Mouse (Mus musculus) heart, postnatal 10 days (tissue): ENCODE data around the gene Ndufs2. TPM values are rescaled to one million over a fixed set of nuclear protein-coding genes. Genes with fewer than 3 reads are reported as not detected.
A peak's percentile ranks its signal among the peaks of the same experiment; 100 is the strongest.

Experiments used
- DNase-seq, 2 experiments: peaks; one replicate each; pipeline ENCODE4 v3.0.0; 2021
- intact Hi-C: fragments of 180-260 bp; cut with DNase I; formaldehyde crosslinking; loops from one replicate; pipeline ENCODE4 v1.15.1; 2025
- total RNA-seq, 2 experiments: library from RNA; stranded (reverse); gene quantifications; 2 replicates each; pipeline ENCODE4 v1.2.3; 2021

The Ndufs2 gene
- total RNA-seq, 2 experiments from 2014 or later, result 1,054 to 1,076 TPM

DNA sequence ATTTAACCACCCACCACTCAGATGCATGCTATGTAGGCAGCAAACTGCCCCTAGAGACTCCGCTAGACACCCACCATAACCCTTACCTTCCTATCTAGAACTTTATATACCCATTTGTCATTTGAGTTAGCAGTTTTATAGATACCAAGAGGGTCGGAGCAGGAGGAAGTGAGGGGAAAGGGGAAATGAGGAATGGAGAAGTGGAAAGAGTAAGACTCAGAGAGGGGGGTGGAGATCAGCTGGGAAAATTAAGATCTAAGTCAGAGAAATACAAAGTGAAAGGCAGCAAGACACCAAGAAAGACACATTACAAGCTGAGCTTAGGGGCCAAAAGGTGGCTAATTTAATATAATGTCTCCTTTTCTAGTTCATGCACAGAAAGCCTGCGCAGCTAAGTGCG lies 16.6 kb downstream of the Ndufs2 start:
- no peak for DNase-seq
- intact Hi-C loops, result no loop called here

DNA sequence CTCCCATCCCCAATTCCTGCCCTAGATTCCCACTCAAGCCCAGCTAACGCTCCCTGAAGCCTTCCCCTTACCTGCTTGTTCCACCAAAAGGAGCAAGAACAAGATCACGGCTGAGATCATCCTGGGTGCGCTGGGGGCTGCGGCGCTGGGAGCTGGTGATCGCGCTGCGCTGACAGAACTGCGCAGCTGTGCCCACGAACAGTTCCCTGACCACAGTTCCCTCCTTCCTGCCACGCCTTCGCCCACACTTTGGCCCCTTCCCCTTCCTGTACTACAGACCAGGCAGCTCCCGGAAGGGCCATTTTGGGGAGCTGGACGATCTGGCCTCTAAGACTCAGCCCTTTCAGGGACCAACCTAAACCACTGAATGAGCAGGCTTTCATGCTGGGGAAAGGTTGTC lies 17.1 kb downstream of the Ndufs2 start, which contains the start of gene Fcer1g:
Fcer1g (minus strand) TSS at position 240 of the 400 bp plus-strand sequence.
- no peak for DNase-seq
- intact Hi-C loops, result no loop called here

DNA sequence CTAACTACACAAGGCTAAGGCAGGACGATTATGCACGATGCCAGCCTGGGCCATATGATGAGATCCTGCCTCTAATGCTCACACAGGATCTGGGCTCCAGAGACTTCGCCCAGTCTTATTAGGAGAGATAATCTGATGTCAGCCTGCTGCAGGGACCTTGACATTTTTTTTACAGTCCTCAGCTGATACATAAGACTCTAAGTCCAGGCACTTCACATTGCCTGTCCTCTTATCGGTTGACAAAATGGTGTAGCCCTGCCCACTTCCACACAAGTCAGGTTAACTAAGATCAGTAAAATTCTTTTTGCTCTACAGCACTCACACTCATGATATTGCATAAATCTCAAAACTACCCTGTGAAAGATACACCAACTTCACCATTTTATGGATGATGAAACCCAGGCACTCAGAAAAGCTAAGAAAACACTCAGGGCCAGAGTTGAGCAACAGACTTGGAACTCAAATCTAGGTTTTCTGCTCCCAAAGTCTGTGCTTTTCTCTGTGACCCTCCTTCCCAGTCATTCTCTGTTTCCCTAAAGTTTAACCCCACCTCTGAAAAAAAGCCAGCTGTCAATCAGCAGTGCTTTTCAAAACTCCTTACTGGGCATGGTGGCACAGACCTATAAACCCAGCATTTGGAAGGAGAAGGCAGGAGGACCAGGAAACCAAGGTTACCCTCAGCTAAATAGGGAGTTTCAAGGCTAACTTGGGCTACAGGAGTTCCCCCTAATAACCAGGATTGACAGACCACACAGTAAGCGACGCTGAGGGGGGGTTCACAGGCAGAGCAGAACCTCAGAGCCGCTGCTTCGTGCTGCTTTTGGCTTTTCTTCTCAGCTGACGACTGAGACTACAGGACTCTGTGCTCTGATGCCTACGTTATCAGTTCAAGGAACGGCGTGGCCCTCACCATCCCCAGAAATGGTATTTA lies 18.1 kb downstream of the Ndufs2 start:
- no peak for DNase-seq
- intact Hi-C loops, result no loop called here

DNA sequence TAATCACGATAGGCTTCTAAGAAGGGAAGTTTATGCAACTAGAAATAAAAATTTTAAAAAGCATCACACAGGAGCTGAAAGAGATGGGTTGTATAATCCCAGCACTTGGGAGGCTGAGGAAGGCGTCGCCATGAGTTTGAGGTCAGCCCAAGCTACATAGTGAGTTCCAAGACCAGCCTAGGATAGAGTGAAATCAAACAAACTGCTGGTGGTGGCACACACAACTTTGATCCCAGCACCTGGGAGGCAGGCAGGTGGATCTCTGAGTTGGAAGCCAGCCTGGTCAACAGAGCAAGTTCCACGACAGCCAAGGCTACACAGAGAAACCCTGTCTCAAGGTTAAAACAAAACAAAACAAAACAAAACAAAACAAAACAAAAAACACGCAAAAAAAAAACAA lies 18.8 kb downstream of the Ndufs2 start:
- no peak for DNase-seq
- intact Hi-C loops, result no loop called here

DNA sequence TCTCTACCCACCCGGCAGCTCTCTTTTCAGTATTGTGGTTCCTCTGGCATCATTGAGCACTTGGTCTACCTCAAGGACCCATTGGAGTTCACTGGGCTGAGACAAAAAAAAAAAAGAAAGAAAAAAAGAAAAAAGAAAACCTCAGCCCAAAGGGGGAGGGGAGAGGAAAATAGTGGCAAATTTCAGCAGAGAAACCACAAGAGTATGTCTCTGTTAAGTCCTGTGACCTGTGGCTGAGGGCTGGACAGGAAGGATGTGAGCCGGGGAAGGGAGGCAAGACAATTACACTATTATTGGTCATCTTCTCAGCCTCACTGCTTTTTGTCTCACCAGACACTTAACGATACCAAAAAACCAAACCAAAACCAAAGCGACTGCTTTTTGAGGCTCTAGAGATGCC lies 19.3 kb downstream of the Ndufs2 start:
- DNase-seq, result no peak
- intact Hi-C loops, result no loop called here

DNA sequence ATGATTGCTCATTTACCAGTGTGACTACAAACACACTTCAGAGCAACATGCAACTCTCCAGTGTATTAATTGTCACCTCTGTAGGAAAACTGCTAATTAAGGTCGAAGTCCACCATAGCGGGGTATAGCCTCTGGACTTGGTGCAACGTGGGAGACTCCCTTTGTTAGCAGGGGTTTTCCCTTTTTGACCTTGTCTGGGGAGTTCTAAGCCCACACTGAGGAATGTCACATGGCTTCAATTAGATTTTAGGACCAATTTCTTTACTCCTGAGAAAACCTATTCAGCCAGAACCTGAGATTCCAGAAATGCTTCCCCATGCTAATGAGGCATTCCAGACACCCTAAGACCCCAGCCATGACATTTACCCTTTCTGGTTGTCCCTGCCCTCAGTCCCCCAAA lies 21.0 kb downstream of the Ndufs2 start:
- intact Hi-C loops, result no loop called here
- no peak for DNase-seq

DNA sequence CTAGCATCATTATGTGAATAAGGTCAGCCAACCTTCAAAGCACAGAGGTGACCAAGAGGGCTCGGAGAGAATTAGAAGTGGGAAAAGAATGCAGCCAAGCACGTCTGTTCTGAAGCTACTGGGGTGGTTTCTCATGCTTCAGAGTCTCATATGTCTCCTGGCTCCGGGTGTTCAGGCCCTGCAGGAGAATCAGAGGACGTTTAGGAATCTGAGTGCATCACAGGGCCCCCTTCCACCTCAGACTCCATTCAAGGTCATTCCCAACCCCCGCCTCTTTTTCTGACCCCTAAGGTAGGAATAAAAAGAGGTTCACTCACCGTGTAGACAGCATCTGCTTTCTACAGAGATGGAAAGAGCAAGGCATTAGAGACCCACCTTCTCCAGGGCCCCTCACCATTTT lies 21.4 kb downstream of the Ndufs2 start:
- no peak for DNase-seq
- intact Hi-C loops, result no loop called here

DNA sequence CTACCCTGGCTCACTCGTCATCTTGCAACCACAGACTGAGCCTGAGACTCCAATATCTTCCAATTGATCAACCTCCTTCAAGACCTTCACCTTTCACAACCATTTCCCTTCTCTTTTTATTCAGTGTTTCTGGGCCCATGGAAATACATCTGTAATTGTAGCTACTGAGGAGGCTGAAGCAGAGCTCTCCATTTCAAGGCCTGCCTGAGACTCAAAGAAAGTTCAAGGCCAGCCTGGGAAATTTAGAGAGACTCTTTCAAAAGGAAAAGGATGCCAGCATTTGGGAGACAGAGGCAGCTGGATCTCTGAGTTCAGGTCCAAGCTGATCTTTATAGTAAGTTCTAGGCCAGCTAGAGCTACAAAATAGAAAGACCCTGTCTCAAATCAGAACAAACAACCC lies 23.3 kb downstream of the Ndufs2 start:
- no peak for DNase-seq
- intact Hi-C loops, result no loop called here

DNA sequence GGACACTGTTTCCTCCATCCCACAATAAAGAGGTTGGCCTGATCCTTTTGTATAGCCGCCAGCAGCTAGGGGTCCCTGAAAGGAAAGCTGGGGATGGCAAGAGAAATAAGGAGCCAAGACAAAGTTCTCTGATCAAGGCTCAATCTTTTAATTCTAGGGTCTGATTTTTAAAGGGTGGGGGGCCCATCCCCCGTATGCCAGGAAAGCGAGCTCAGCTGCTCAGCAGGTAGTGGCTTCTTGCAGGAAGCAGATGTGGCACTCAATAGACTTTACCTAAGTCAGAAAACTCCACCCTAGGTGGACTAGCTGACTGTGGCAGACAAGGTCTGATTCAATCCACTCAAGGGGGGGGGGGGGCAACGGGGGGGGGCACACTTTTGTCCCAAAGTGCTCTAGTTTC lies 24.4 kb downstream of the Ndufs2 start:
- no peak for DNase-seq
- intact Hi-C loops, result loop anchor here (1.0 kb wide), 1 partner anchor 13 kb away; no protein-coding TSS in a partner anchor

DNA sequence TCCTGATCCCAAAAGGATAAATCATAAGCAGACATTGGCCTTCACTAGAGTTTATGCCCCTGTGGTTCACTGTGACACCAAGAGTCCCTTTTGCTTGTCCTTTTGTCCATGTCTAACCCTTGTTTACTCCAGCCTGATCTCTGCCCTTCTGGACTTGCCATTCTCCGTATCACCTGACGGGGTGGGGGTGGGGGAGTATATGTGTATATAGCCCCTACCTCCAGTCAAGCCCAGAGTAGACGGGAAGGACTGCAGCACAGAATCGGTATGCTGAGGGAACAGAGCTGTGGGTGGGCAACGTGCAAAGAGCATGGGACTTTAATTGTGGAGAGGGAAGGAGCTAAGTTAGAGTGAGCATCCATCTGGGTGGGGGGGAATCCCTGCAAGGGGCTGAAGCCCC lies 26.3 kb downstream of the Ndufs2 start, which contains the start of gene Apoa2:
Apoa2 (plus strand) TSS at position 198 of the 400 bp plus-strand sequence.
- intact Hi-C loops, result loop anchor here (2.0 kb wide), 1 partner anchor 56 kb away; the partner anchor contains the start of gene Ppox
- no peak for DNase-seq

DNA sequence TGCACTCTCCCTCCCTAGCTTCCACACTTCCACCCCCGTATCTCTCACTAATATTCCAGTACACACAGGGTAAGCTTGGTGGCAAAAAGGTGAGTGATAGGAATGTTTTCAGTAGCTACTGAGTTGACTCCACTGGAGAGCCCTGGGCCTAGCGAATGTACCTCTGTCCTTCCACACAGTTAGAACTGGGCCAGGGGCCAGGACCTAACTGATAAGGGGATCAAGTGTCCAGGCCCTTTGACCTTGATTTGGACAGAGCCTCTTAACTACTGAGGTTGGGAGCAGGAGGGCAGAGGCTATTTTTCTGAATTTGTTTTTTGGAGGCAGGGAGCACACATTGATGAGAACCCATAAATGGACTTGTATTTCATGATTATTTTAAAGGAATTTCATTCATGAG lies 27.4 kb downstream of the Ndufs2 start:
- DNase-seq, result peak in 1 of 2 experiments; percentile 41
- intact Hi-C loops, result loop anchor here (1.0 to 2.0 kb wide), 3 partner anchors 21 to 57 kb away; partner anchors contain the start of gene Ppox

DNA sequence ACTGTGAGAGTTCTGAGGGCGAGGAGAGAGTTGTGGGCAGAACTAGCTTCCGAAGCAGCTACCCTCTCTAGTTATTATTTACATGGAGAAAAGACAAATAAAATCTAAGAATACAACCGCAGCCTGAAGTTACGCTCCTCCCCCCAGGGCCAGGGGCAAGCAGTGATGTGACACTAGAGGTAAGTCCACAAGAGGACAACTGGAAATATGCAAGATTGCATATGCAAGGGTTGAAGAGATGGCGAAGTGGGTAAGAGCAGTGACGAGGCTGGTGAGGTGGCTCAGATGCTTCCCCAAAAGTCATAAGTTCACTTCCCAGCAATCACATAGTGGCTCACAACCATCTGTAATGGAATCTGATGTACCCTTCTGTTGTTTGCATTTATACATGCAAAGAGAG lies 28.0 kb downstream of the Ndufs2 start:
- no peak for DNase-seq
- intact Hi-C loops, result loop anchor here (1.0 to 2.0 kb wide), 2 partner anchors 22 to 34 kb away; no protein-coding TSS in a partner anchor

DNA sequence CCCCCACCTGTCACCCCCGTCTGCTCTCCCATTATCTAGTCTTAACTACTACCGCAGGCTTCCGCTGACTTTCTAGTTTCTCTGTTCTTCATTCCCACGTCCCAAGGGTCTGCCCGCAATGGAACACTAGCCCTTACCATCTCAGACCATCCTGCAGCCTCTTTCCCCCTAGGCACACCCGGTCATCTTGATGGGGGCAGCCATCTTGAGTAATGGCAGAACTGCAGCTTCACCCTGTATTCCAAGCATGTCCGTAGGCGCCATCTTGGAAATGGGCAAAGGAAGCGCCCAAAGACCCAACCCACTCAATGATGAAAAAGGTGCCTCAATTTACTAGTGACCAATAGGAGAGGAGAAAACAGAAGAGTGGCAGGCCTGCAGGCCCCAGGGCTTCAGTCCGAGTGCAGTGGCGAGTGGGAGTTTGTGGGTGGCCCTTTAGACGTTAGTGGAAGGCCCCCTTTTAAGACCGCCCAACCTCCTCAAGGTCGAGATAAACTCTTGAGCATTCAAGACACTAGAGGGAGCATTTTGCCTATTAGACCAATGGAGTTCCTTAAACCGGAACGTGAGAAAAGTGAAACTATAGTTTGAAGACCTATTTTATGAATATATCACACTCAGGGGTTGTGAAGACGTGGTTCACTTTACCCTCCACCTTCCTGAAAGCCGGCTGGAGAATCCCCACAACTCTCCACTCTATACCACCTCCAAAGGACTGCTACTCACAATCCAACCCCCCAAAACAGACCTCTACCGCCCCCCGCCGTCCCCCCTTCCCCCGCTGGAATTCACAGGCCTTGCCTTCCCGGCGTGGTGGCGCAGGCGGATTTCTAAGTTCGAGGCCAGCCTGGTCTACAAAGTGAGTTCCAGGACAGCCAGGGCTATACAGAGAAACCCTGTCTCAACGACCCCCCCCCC lies 28.7 kb downstream of the Ndufs2 start, which contains the start of gene Tomm40l:
Tomm40l (minus strand) TSS at position 277 of the 918 bp plus-strand sequence.
- DNase-seq, result peak; percentile 95 to 97
- intact Hi-C loops, result loop anchor here (1.0 to 2.0 kb wide), 3 partner anchors 22 to 106 kb away; no protein-coding TSS in a partner anchor

DNA sequence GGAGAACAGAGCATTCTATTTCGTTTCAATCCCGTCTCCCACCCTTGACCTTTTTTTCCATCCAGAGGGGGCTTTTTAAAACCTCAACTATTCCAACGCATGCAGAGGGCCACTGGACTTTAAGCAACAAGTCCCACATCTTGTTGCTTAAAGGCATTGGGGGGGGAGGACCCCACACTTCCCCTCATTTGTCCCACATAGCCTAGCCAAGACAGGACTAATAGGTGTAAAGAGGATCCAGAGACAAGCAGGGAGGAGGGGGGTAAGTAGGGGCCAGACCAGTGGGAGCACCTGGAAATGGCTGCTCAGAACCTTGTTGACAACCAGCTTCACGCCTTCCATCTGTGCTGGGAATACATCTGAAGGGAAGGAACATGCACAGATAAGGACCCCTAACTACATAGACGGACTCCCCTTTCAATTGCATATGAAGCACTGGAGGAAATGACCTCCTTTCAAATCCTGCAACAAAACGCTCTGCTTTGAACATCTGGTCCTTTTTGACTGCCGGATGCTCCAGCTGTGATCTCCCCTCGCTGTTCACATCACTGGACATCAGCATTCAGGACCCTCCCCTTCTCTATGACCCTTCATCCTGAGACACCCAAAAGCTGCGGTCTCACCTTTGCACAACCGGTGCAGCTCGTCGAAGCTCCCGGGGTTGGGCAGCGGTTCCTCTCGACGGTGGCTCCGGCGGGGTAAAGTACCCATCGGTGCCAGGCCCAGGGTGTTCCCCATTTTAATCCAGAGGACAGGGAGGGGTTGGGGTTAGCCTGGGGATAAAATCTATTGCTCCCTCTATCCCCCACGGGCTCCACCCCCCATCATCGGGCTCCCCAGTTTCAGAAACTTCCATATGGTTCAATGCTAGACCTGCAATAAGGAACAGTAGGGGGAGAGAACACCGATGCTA lies 29.7 kb downstream of the Ndufs2 start:
- peak in 1 of 2 experiments; percentile 30 for DNase-seq
- intact Hi-C loops, result loop anchor here (1.0 to 2.0 kb wide), 4 partner anchors 23 to 105 kb away; no protein-coding TSS in a partner anchor

DNA sequence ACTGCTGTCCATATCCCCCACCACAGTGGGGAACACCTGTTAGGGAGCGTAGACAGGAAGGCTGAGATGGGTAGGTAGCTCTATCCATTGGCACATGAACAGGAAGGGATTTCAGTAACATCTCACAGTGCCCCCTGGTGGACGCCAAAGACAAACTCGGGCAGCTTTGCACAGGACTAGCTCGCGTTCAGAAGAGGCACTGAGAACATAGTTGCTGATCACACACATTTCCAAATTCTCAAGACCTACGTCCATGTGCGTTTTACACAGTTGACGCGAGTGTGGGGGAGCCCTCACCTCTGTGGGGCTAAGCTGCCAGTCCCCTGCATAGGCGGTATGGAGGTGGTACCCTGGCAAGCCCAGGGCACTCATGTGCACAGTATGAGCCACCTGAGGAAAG lies 30.3 kb downstream of the Ndufs2 start:
- intact Hi-C loops, result loop anchor here (1.0 to 2.0 kb wide), 2 partner anchors 28 to 57 kb away; no protein-coding TSS in a partner anchor
- peak; percentile 91 to 94 for DNase-seq

DNA sequence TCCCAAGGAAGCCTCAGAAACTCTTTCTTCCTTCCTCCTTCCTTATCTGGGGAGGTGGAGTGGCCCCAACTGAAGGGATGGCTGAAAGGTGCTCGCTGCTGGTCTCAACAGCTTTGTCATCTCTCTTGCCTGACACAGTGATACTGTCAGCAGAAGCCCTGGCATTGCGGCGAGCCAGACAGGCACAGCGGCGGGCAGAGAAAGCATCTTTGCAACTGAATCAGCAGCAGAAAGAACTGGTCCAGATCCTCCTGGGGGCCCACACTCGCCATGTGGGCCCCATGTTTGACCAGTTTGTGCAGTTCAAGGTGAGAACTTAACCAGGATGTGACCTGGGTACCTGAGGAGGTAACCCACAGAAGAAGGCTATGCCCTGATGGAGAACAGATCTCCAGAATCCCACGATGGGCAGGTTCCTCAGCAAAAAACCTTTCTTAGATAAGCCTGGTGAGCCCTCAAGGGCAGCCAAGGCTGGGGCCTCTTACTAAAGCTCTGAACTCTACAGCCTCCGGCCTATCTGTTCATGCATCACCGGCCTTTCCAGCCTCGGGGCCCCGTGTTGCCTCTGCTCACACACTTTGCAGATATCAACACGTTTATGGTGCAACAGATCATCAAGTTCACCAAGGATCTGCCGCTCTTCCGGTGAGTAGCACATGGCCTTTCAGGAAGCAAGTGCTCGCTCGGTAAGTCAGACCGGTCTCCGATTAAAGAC lies 34.8 kb downstream of the Ndufs2 start:
- intact Hi-C loops, result no loop called here
- no peak for DNase-seq

DNA sequence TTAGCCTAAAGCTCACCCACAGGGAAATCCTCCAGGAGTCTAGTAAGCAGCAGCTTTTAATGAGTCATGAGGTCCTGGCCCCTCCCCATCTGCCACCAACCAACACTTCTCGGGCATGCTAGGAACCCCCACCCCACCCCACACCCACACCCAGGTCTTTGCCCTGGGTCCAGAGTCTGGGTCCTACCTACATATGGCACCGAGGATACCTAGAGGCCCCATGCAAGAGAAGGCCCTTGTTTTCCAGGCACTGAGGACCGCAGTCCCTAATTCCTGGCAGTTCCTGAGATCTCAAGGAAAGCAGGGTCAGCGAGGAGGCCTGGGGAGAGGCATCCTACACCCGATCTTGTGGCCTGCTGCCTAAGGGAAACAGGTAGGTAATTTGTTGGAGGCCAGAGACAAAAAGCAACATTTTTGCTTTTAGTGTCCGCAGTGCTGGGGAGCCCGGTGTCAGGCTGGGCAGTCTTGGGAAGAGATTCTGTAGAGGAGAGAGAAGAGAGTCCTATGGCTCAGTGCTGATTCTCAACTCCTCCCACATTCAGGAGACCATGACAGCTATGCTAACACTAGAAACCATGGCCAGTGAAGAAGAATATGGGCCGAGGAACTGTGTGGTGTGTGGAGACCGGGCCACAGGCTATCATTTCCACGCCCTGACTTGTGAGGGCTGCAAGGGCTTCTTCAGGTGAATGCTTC lies 37.2 kb downstream of the Ndufs2 start, which contains the start of gene Nr1i3:
Nr1i3 (plus strand) TSS at position 170 of the 696 bp plus-strand sequence.
- DNase-seq, result no peak

DNA sequence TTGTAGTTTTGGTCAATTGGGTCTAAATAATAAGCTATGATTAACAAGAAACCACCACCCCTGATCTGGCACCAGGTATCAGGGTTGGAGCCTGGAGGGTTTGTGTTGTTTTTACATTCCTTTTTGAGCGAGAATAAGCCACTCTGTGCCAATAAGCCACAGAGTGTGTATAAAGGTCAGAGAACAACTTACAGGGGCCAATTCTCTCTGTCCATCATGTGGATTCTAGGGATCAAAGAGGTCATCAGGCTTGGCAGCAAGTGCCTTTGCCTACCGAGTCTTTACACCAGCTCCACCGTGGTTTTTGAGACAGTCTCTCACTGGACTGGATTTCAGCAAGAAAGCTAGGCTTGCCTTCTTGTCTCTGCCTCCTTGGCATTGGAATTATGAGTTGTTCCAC lies 38.3 kb downstream of the Ndufs2 start:
- intact Hi-C loops, result no loop called here
- no peak for DNase-seq

More for the DNA sequence above, 37.2 kb downstream of the Ndufs2 start, which contains the start of gene Nr1i3:
- intact Hi-C loops, result no loop called here
